Mouse (Mus musculus) cerebellum, postnatal 10 days (tissue): Measurements from ENCODE around the gene Tti1.

Source experiments
- DNase-seq, 2 experiments: peaks; one replicate each; pipeline ENCODE4 v3.0.0; 2021; ENCODE audit warnings: mixed read lengths in 2 of 2

Gene Tti1

GRCm38 (mm10) chr2:158037571-158037970 lies 9.3 kb upstream of the Tti1 start:
- DNase-seq: no peak

DNA sequence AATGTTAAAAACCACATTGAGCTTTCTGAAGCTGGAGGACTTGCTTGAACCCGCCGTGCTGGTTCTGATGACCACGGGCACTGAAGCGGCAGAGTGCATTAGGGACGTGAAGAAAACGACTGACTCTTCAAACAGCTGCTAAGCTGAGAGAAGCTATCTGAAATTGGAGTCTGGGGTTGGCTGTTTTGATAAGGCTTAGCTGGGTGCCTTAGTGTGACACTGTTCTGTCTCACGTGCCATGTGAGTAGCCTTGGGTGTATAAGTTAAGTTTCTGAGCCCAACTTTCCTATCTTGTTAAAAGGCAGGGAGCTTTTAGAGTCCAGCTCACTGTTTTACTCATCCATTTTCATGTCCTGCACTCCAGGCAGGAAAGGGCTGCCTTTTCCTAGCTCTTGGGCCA lies 8.7 kb upstream of the Tti1 start:
- DNase-seq: no peak

- no peak for DNase-seq
Observed at GRCm38 (mm10) chr2:158036408-158036807, 8.2 kb upstream of the Tti1 start.

- no peak for DNase-seq
Observed at GRCm38 (mm10) chr2:158035813-158036212, 7.6 kb upstream of the Tti1 start.

GRCm38 (mm10) chr2:158030007-158030406 lies 1.8 kb upstream of the Tti1 start:
- DNase-seq: peak; percentile 9 to 21

DNA sequence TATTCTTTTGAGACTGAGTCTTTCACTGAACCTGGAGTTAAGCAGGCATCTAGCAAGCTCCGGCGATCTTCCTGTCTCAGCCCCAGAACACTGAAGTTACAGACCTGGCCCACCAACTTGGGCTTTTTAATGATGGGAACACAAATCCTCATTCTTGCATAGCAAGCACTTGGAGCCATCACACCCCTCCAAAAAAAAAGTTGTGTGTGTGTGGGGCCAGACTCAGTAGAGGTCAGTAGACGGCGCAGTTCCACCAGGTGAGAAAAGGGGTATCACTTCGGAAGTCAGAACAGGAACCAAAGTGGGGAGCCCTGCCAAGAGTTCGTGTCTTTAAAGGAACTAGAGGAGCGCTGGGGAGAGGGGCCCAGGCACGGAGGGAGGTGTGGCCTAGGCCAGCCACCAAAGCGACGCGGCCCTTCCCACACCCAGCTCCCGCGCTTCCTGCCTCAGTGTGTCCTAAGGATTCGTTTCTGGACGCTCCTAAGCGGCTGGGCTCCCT lies 329 bp downstream of the Tti1 start:
- DNase-seq: no peak

- DNase-seq: no peak
Observed at GRCm38 (mm10) chr2:158017330-158017729, 10.9 kb downstream of the Tti1 start.

- DNase-seq: no peak
Observed at GRCm38 (mm10) chr2:158012608-158013007, 15.6 kb downstream of the Tti1 start.

- no peak for DNase-seq
Observed at GRCm38 (mm10) chr2:158009373-158009772, 18.9 kb downstream of the Tti1 start.

DNA sequence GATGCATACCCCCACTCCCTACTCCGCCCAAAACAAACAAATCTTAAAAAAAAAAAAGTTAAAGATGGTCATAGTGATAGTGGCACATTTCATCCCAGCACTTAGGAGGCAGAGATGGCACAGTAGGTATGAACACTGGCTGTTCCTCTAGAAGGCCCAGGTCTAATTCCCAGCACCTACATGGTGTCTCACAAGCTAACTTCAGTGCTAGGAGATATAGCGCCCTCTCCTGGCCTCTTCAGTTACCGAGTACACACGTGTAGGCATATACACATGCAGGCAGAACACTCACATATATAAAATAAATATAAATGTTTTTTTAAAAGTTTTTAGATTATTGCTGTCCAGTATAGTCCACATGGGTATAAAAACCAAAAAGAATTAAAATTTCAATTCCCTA lies 22.6 kb downstream of the Tti1 start:
- DNase-seq: no peak

DNA sequence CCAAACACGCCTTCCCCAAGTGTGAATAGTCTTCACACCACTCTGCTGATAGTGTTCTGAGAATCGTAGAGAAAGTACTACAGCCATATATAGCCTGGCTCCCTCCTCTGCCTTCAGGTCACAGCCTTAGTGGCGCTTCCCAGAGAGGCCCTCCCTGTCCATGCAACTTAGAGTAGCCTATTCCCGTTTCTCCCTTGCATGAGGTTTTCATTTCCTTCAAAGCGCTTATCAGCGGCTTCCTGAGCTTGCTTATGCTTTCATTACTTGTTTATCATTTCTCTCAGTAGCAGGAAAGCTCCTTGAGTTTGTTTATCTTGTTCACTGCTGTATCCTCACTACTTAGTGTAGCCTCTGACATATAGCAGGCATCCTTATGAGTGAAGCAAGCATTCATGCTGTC lies 23.6 kb downstream of the Tti1 start:
- no peak for DNase-seq

- peak; percentile 87 to 89 for DNase-seq
Observed at GRCm38 (mm10) chr2:157998817-157999216, 29.4 kb downstream of the Tti1 start.

DNA sequence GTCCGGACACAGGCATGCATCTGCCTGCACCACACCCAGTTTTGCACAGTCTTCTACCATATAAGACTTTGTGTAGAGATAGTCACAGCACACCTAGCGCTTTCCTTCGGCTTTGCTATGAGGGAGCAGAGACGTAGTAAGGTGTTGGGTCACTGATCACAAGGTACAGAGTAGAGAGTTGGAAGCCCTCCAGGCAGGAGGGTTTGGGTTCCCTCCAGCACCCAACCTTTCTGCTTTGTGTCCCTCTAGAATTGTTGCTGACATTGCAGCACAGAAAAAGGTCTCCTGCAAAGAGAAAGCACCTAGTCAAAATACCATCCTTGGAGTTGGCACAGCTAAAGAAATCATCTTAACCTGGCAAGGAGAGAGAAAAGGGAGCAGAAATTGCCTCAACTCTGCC lies 35.7 kb downstream of the Tti1 start:
- DNase-seq: no peak

- no peak for DNase-seq
Observed at GRCm38 (mm10) chr2:157991026-157991425, 37.2 kb downstream of the Tti1 start.

GRCm38 (mm10) chr2:157989946-157990345 lies 38.3 kb downstream of the Tti1 start:
- peak; percentile 47 to 62 for DNase-seq

DNA sequence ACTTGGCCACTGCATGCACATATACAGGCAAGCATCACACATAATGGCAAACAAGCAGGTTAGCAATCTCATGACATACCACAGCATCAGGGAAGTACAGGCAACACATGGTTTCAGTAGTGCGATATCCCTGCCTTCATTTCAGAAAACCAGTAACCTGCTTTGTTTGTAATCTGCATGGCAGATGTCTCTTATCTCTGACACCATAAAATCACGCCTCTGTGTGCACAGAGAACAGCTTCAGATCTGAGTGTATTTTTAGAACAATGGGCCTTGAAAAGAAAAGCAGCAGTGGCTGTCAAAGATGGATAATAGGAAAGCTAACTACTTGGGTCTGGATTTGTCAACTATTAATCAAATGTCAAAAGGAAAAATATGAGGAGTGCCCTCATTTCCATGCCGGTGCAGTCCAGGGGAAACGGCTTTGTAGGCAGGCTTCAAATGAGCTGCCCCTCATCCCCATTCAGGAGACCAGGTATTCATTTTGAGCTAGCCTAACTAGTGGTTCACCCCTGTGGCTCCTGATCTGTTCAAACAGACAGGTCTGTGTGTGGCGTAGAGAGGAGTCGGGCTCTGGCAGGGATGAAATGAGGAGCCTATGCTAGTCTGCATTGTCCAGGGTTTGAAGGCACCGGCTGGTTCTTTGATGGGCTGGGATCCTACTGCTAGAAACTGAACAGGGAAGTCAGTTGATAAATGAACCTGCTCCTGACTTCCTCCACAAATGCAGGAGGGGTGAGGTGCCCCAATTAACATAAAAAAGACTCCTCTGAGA lies 39.6 kb downstream of the Tti1 start:
- no peak for DNase-seq

- DNase-seq: no peak
Observed at GRCm38 (mm10) chr2:157986235-157986634, 42.0 kb downstream of the Tti1 start.

DNA sequence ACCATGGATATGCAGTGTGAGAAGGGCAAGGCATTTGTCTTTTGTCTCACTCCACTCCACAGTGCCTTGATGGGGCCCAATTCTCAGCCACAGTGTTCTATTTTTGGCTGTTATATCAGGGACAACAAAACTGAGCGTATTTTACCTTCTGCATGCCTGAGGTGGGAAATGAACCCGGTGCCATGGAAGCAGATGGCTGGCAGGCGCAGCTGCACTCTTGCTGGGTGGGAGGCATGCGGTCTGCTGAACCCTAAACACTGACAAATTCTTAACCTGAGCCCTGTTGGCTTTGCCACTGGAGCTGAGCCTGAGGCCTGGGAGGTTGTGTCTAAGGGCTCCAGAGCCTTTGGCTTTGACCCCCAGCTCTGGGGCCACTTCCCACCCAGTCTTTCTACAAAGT lies 42.6 kb downstream of the Tti1 start:
- peak; percentile 72 to 76 for DNase-seq

DNA sequence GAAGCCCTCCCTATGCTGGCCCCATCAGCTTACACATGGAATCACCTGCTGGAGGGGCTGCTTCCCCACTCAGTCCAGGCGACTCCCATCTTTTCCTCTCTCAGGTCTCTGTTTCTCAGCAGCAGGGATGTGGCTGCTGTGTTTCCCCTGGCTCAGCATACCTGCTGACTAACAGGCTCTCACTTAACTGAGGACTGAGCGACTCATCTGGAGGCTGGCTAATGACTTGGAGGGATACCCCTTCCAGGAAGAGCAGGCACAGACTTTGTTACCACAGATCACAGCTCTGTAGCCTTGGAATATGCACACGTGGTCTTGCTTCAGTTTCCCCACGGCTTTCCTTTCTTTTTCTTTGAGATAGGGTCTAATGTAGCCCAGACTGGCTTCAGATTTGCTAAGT lies 45.0 kb downstream of the Tti1 start:
- DNase-seq: no peak

DNA sequence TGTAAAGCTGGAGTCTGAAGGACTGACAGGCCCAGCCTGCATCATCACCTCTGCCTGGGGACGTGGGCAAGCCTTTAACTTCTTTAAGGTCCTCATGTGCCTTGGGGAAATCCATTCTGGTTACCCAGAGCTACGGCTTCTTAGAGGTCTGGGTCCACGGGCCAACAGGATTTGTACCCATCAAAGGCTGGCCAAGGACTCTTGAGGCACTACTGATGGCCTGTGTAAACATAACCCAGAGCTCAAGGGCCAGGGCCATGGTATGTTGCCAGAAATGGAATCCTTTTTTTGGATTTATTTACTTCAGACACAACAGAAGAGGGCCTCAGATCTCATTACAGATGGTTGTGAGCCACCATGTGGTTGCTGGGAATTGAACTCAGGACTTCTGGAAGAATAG lies 45.5 kb downstream of the Tti1 start:
- no peak for DNase-seq

DNA sequence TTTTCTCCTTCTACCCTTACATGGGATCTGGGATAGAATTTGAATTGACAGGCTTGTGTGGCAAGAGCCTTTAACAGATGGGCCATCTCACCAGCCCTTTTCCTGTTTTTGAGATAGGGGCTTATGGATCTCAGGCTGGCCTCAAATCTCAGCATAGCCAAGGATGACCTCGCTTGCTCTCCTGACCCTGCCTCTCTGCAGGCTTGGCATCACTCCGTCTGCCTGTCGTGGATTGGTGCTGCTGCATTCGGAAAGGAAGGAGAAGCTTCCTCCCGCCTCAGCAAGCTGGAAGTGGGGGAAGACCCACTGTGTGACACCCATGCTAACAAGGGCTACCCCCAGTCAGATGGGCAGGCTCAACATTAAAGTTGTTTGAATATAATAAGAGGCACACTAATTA lies 49.0 kb downstream of the Tti1 start:
- DNase-seq: peak; percentile 57 to 58

- DNase-seq: no peak
Observed at GRCm38 (mm10) chr2:157975595-157975994, 52.6 kb downstream of the Tti1 start.

DNA sequence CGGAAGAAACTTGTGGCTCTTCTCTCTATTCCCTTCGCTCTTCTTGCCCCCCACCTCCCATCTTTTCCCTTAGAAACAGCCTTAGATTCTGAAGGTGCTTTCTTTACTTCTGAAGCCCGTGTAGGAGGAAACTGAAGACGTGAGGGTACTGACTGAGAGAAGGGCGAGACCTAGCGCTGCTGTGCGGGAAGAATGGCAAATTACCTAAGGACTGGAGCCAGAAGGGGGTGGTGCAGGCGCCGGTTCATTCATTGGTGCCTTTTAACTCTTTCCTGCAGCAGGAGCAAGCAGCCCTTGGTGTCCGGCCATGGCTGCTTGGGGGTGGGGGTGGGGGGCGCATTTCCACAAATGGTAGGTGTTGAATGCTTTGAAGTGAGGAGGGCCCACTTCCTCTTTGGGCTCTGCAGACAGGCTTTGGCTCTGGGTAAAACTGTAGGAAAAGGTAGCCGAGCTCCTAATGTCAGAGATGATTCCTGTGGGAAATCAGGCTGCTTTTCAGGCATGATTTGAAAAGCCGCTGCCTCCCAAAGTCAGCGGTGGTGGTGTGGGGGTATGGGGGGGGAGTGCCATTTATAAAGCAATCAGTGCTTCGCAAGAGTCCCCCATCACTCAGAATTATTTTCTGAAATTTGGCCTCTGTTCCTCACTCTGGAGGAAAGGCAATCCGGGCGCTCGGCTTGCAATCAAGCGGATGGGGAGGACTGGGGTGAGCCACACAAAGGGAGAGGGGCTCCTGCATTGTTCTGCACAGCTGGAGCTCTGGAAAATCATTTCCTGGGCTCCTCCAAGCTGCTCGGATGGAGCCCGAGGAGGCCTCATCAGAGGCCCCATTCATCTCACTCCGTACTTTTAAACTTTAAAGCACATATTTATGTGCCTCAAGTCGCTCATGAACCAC lies 53.4 kb downstream of the Tti1 start:
- DNase-seq: no peak

- DNase-seq: no peak
Observed at GRCm38 (mm10) chr2:157970669-157971068, 57.6 kb downstream of the Tti1 start.
